Mouse (Mus musculus) CH12.LX (cell line): Measurements from ENCODE around the gene Blcap. TPM values are rescaled to one million over a fixed set of nuclear protein-coding genes. Genes with fewer than 3 reads are reported as not detected.

Experiments used
- DNase-seq: peaks from one replicate; pipeline ENCODE4 v3.0.0-alpha.2; 2013; ENCODE audit errors: extremely low read depth
- H3K27ac ChIP-seq: 2 replicates; pipeline ENCODE4 v1.5.1; 2012; ENCODE audit warnings: low read depth, mild to moderate bottlenecking, control low read depth, moderate library complexity; ENCODE audit not compliant: insufficient read depth
- H3K27me3 ChIP-seq: replicated peaks from 2 replicates; pipeline ENCODE3; 2012; ENCODE audit warnings: inconsistent platforms
- H3K36me3 ChIP-seq, 2 experiments: replicated peaks in 1 of 2; 2 replicates each; pipeline versions ENCODE3 to v1.6.1; 2012; ENCODE audit warnings: inconsistent platforms in 1 of 2, low read length in 1 of 2, mild to moderate bottlenecking in 1 of 2, mixed read lengths in 1 of 2, moderate library complexity in 1 of 2; ENCODE audit not compliant: control insufficient read depth in 1 of 2, insufficient read depth in 1 of 2
- H3K4me1 ChIP-seq, 2 experiments: 2 replicates each; pipeline ENCODE4 v1.6.1; 2012; ENCODE audit warnings: inconsistent platforms in 1 of 2, moderate library complexity in 1 of 2; ENCODE audit not compliant: insufficient read depth in 2 of 2, control insufficient read depth in 1 of 2
- H3K4me2 ChIP-seq: 2 replicates; pipeline ENCODE4 v1.6.1; 2012; ENCODE audit warnings: low read depth, mild to moderate bottlenecking, control low read depth; ENCODE audit not compliant: poor library complexity, insufficient read depth, severe bottlenecking
- H3K4me3 ChIP-seq, 3 experiments: fragments of 150-350 bp in 1 of 3; sonication (generic) in 1 of 3; replicated peaks in 1 of 3; 2 replicates each; pipeline versions ENCODE3 to v1.5.1; 2011 to 2012; ENCODE audit warnings: low read depth in 2 of 3, low read length in 2 of 3, mild to moderate bottlenecking in 2 of 3, moderate library complexity in 2 of 3, control low read depth in 1 of 3, improper control_type of control experiment in 1 of 3, inconsistent platforms in 1 of 3, mixed read lengths in 1 of 3; ENCODE audit not compliant: poor library complexity in 1 of 3
- H3K79me2 ChIP-seq: replicated peaks from 2 replicates; pipeline ENCODE4 v1.6.1; 2012; ENCODE audit warnings: mild to moderate bottlenecking, moderate library complexity; ENCODE audit not compliant: control insufficient read depth, poor library complexity, insufficient read depth, severe bottlenecking; ENCODE audit errors: extremely low read depth
- H3K9ac ChIP-seq: 2 replicates; pipeline ENCODE4 v1.6.1; 2012; ENCODE audit warnings: low read depth, mild to moderate bottlenecking, control low read depth, moderate library complexity; ENCODE audit not compliant: insufficient read depth
- H3K9me3 ChIP-seq: replicated peaks from 2 replicates; pipeline ENCODE3; 2012; ENCODE audit warnings: low read length, inconsistent platforms, mixed read lengths
- CHD1 ChIP-seq: IDR thresholded peaks from 2 replicates; pipeline ENCODE4 v1.6.1; 2012; ENCODE audit warnings: low read depth, low read length, improper control_type of control experiment, inconsistent platforms
- E2F4 ChIP-seq: IDR thresholded peaks from 2 replicates; pipeline ENCODE4 v1.6.1; 2011; ENCODE audit warnings: low read depth, low read length, improper control_type of control experiment; ENCODE audit not compliant: insufficient replicate concordance
- ELF1 ChIP-seq: IDR thresholded peaks from 2 replicates; pipeline ENCODE4 v1.6.1; 2014; ENCODE audit warnings: low read depth, mild to moderate bottlenecking, inconsistent platforms, low read length, improper control_type of control experiment
- EP300 ChIP-seq: IDR thresholded peaks from 2 replicates; pipeline ENCODE4 v1.6.1; 2011; ENCODE audit warnings: low read length, improper control_type of control experiment
- IRF4 ChIP-seq: IDR thresholded peaks from 2 replicates; pipeline ENCODE4 v1.6.1; 2014; ENCODE audit warnings: low read depth, mild to moderate bottlenecking, inconsistent platforms, low read length, improper control_type of control experiment
- JUN ChIP-seq: IDR thresholded peaks from 2 replicates; pipeline ENCODE4 v1.6.1; 2011; ENCODE audit warnings: low read depth, mild to moderate bottlenecking, low read length, improper control_type of control experiment, moderate library complexity; ENCODE audit not compliant: insufficient read depth
- MAX ChIP-seq: IDR thresholded peaks from 2 replicates; pipeline ENCODE4 v1.6.1; 2011; ENCODE audit warnings: low read length, improper control_type of control experiment
- MYC ChIP-seq: IDR thresholded peaks from 2 replicates; pipeline ENCODE4 v1.6.1; 2011; ENCODE audit warnings: low read depth, mild to moderate bottlenecking, improper control_type of control experiment, low read length
- NRF1 ChIP-seq: IDR thresholded peaks from 2 replicates; pipeline ENCODE4 v1.6.1; 2014; ENCODE audit warnings: low read depth, mild to moderate bottlenecking, inconsistent platforms, low read length, improper control_type of control experiment, moderate library complexity
- PAX5 ChIP-seq: IDR thresholded peaks from 2 replicates; pipeline ENCODE4 v1.6.1; 2012; ENCODE audit warnings: low read length, inconsistent platforms, mixed read lengths
- POLR2A ChIP-seq: IDR thresholded peaks from 2 replicates; pipeline ENCODE4 v1.6.1; 2011; ENCODE audit warnings: low read depth, mild to moderate bottlenecking, improper control_type of control experiment, low read length
- POLR2AphosphoS2 ChIP-seq: IDR thresholded peaks from 2 replicates; pipeline ENCODE4 v1.6.1; 2011; ENCODE audit warnings: low read depth, low read length, improper control_type of control experiment
- TBP ChIP-seq: conservative IDR thresholded peaks from 2 replicates; pipeline ENCODE4 v1.6.1; 2011; ENCODE audit warnings: low read depth, low read length, improper control_type of control experiment
- USF2 ChIP-seq: conservative IDR thresholded peaks from 2 replicates; pipeline ENCODE4 v1.6.1; 2011; ENCODE audit warnings: low read depth, low read length, improper control_type of control experiment
- ZC3H11A ChIP-seq: IDR thresholded peaks from 2 replicates; pipeline ENCODE4 v1.6.1; 2012; ENCODE audit warnings: low read depth, mild to moderate bottlenecking, inconsistent platforms, low read length, improper control_type of control experiment
- ZKSCAN1 ChIP-seq: IDR thresholded peaks from 2 replicates; pipeline ENCODE4 v1.6.1; 2012; ENCODE audit warnings: low read depth, inconsistent platforms, low read length, improper control_type of control experiment, borderline replicate concordance
- dilution Hi-C: fragments of 300-500 bp; cut with MboI; formaldehyde crosslinking; loops from 2 replicates; pipeline ENCODE4 v1.14.3; 2020; ENCODE audit warnings: low sequenced_read_pairs; ENCODE audit not compliant: extremely low pct_unique_long_range_greater_than_20kb, extremely low pct_ligation_motif_present
- in situ Hi-C: fragments of 300-500 bp; cut with MboI; formaldehyde crosslinking; loops from 3 replicates; pipeline ENCODE4 v1.14.3; 2019; ENCODE audit warnings: low sequenced_read_pairs, low pct_ligation_motif_present, low pct_unique_long_range_greater_than_20kb, mixed read lengths
- polyA plus RNA-seq: library from polyadenylated mRNA; unstranded; fragments of >175 nt; gene quantifications from 2 replicates; pipeline ENCODE4 v1.2.1, GENCODE M21; 2012; ENCODE audit warnings: low read depth; ENCODE audit not compliant: insufficient read length
- total RNA-seq, 2 experiments: library from RNA; depleted of rRNA; stranded (reverse); fragments of 300-350 nt in 1 of 2; fragments of >200 nt in 1 of 2; gene quantifications; 2 replicates each; pipeline ENCODE4 v1.2.3; 2012 to 2014

Gene Blcap
- total and polyA plus RNA-seq, 3 experiments, result 14.0 to 18.9 (median 16.0) TPM

GRCm38 (mm10) chr2:157517526-157517925, 53.5 kb downstream of the Blcap start:
- Histone ChIP-seq H3K36me3 (no peaks in the 10 kb centered on the region), H3K4me3 (no peak overlapping the region), H3K4me1 (0 out of 4 replicates have a peak, but pooled peaks cover 0 to 4% of the 10 kb centered on the region in 2 experiments), H3K4me2 (no peak overlapping the region), H3K79me2 (no peaks in the 10 kb centered on the region), H3K9me3 (no peaks in the 10 kb centered on the region), H3K27me3 (peaks cover 90% of the 10 kb centered on the region), H3K9ac (no peak overlapping the region), H3K27ac (no peak overlapping the region)
- no peak for DNase-seq
- TF ChIP-seq E2F4 (no peak), MYC (no peak), EP300 (no peak), POLR2A (no peak), CHD1 (no peak), ELF1 (no peak), ZKSCAN1 (no peak), PAX5 (no peak), ZC3H11A (no peak), JUN (no peak), NRF1 (no peak)
- in situ Hi-C loops, result no loop called here
- dilution Hi-C loops, result no loop called here

- H3K4me2 ChIP-seq, result no peak overlapping the region
- no peaks in the 10 kb centered on the region for H3K9me3 ChIP-seq
- H3K79me2 ChIP-seq, result no peaks in the 10 kb centered on the region
- H3K4me1 ChIP-seq, result no peaks in the 10 kb centered on the region
- H3K36me3 ChIP-seq, result no peaks in the 10 kb centered on the region
- no peak overlapping the region for H3K9ac ChIP-seq
- in situ Hi-C loops (no loop called here), dilution Hi-C loops (no loop called here)
- no peak for DNase-seq
- no peak overlapping the region for H3K4me3 ChIP-seq
- TF ChIP-seq USF2 (no peak), IRF4 (no peak), TBP (no peak)
- no peak overlapping the region for H3K27ac ChIP-seq
- H3K27me3 ChIP-seq, result peaks cover 95% of the 10 kb centered on the region
Observed at GRCm38 (mm10) chr2:157514353-157514752, 56.7 kb downstream of the Blcap start.

GRCm38 (mm10) chr2:157513737-157514208, 57.3 kb downstream of the Blcap start:
- Histone ChIP-seq H3K9me3 (no peaks in the 10 kb centered on the region), H3K36me3 (no peaks in the 10 kb centered on the region), H3K79me2 (no peaks in the 10 kb centered on the region), H3K27ac (no peak overlapping the region), H3K4me3 (no peak overlapping the region), H3K4me1 (no peaks in the 10 kb centered on the region), H3K27me3 (peaks cover 95% of the 10 kb centered on the region), H3K4me2 (no peak overlapping the region), H3K9ac (no peak overlapping the region)
- DNase-seq, result no peak
- no peak for TF ChIP-seq CHD1
- TF ChIP-seq ELF1, result no peak
- TF ChIP-seq MAX, result no peak
- no peak for TF ChIP-seq POLR2AphosphoS2
- dilution Hi-C loops (no loop called here), in situ Hi-C loops (no loop called here)
